Mouse (Mus musculus): ENCODE measurements around the gene Olfr635. TPM values are rescaled to one million over a fixed set of nuclear protein-coding genes. Genes with fewer than 3 reads are reported as not detected.
"Not testable (repeated sequence)": the region's sequence is repeated elsewhere in the genome, so short reads cannot be mapped to it uniquely, and the experiment has no call there.

Olfr635 gene
- total RNA-seq (2021) = under 1 TPM in 1 of 2 experiments, not detected in 1; 0.03 TPM
- long read RNA-seq, experiment 1 = 0 reads
- long read RNA-seq, experiment 2 = 0 reads

DNA sequence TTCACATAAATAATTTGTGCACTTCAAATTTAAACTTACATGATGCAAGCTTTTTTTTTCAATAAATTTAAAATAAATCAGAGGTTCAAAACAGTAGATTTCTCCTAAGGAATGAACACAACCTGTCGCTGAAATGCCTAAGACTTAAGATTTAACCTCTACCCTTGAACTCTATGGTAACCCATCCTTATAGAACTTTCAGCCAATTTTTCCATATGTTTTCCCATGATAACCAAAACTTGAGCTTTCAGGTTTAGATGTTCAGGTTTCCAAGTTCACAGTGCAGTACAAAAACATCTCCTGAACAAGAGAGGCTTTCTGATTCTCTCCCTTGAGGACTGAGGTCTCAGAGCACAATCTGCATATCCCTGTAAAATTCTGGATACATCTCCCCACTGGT lies at the start of gene Olfr635:
Gene Olfr635 (plus strand): TSS at position 301 of the 400 bp plus-strand sequence.
- no peak for DNase-seq (ENCODE audit: low spot score in 2 of 2)

DNA sequence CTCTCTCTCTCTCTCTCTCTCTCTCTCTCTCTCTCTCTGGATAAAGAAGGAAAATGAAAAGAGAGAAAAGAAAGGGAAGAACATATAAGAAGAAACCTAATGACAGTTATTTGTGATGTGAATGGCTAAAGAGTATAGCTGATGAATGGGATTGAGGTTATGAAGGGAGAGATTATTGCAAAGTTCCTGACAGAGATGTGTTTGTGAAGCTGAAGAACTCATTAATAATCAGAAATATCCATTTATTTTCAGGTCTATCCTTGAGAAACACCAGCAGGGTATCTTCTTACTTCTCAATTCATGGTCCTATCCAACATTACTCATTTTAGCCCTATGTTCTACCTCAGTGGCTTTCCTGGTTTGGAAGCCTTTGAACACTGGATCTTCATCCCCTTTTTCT lies 42.4 kb upstream of the Olfr635 start, which contains the start of gene Olfr631:
Gene Olfr631 (plus strand): TSS at position 301 of the 400 bp plus-strand sequence.
- DNase-seq (ENCODE audit: low spot score in 2 of 2) = no peak

DNA sequence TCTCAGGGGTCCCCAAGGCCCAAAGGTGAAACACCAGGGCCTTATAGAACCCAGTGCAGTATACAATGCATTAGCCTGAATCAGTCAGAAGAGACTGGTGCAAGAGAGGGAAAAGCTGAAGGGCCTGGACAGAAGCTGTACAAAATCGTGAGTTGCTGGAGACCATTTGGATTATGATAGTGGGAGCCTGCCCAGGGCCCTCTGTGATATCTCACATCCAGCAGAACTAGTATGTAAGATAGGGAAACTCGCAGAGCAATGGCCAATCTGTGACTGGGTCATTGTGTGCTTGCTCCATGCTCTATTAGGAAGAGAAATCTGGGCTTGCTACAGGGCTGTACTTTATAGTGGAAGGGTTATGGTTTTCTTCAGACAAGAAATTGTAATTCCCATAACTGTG lies 36.7 kb upstream of the Olfr635 start, which contains the start of gene Olfr632:
Gene Olfr632 (plus strand): TSS at position 84 of the 400 bp plus-strand sequence.
- DNase-seq (ENCODE audit: low spot score in 2 of 2) = no peak

DNA sequence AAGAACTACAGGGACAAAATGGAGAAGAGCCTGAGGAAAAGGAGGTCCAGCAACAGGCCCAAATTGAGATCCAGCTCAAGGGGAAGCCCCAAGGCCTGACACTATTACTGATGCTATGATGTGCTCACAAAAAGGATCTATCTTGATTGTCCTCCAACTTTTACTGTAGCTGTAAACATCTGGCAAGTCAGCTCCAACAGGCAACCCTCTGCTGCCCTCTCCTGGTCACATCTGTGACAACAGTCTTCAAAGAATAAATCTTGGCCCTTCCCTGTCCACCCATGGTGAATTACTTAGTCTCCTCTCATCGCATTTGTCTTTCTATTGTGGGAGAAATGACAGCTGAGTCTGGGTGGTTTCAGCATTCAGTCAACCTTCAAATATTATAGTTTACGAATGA lies 28.2 kb upstream of the Olfr635 start:
- peak; percentile 18 to 23 for DNase-seq (ENCODE audit: low spot score in 2 of 2)

DNA sequence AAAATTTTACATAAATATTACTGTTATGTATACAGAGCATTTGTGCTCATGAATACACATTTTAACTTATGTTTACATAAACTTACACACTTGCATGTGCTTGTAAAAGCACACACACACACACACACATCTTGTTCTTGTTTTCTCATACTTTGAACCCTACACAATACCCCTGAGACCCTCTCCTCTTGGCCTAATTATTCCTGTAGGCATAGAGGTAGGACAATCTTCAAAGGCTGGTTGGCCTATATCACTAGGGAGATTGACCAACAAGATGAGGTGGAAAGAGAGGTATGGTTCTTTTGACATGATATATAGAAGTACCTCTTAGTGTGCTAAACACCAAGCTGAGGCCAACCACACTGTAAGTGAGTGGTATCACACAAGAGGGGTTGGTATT lies 26.8 kb upstream of the Olfr635 start, which contains the start of gene Olfr633:
Gene Olfr633 (plus strand): TSS at position 301 of the 400 bp plus-strand sequence.
- no peak for DNase-seq (ENCODE audit: low spot score in 2 of 2)

DNA sequence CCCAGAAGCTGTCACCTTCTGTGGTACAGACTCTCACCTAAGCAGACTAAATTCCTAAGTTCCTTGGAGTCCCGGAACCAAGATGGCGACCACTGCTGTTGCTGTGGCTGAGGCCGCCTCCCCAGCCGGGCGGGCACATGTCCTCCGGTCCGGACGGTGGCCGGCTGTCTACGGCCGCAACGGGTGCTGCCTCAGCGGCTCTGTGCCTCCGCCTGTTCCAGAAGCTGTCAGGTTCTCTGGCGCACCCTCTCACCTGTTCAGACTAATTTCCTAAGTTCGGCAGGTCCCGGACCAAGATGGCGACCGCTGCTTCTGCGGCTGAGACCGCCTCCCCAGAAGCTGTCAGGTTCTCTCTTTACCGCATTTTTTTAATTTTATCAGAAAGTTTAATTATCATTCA lies 4.1 kb upstream of the Olfr635 start:
- not testable (repeated sequence) for DNase-seq (ENCODE audit: low spot score in 2 of 2)

DNA sequence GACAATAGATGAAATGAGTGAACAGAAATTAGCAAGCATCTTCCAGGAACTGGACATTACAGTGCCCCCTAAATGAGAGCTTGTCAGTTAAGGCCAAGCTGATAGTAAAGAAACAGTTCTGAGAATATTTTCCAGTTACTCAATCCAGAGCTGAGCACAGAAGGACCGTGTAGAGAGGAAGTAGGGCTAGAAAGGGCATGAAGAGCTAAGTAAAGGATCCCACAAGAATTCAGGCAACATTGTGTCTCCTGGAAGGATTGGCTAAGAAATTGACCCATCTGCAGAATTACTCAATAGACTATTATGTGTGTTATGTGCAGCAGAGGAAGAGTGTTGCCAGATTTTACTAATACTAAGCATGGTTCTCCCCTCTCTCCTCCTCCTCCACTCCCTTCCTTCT lies 830 bp downstream of the Olfr635 start:
- no peak for DNase-seq (ENCODE audit: low spot score in 2 of 2)

DNA sequence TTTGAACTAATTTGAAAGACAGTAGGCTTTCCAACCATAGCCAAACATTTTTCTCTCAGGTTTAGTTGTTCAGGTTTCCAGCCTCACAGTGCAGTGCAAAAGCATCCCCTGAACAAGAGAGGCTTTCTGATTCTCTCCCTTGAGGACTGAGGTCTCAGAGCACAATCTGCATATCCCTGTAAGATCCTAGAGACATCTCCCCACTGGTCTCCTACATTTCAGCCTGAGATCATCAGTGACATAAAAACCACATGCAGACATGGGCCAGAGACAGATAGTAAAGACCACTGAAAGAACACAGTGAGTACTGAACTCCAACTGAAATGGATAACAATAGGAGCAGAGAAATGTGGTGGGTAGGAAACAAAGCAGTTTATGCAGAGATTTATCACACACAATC lies 27.5 kb downstream of the Olfr635 start, which contains the start of gene Olfr638:
Gene Olfr638 (plus strand): TSS at position 301 of the 400 bp plus-strand sequence.
- DNase-seq (ENCODE audit: low spot score in 2 of 2) = no peak

DNA sequence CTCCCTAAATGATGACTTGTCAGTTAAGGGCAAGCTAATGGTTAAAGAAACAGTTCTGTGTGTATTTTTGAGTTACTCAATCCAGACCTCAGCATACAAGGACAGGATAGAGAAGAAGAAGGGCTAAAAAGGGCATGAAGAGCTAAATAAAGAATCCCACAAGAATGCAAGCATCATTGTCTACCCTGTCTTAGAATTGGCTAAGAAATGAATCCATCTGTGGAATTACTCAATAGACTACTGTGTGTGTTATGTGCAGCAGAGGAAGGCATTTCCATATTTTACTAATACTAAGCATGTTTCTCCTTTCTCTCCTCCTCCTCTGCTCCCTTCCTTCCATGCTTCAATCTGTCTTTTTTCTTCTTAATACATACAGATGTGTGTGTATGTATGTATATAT lies 28.2 kb downstream of the Olfr635 start:
- no peak for DNase-seq (ENCODE audit: low spot score in 2 of 2)

DNA sequence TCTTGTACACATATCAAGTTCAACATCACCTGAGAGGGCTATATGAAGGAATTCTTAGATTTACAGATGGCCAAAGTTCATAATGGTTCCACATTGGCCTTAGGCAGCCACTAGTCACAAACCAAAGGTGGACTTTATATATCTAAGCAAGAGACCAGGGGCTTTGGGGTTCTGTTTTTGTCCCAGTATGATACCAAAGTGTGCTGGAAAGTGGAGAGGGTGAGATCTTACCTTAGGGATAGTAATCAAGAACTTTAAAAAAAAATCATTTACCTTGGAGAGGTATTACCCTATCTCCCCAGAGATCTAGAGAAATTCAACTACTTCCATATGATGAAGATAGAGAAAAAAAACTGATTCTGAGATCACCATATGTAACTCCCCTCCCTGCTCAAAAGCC lies 46.3 kb downstream of the Olfr635 start, which contains the start of gene Olfr639:
Gene Olfr639 (minus strand): TSS at position 101 of the 400 bp plus-strand sequence.
- no peak for DNase-seq (ENCODE audit: low spot score in 2 of 2)

DNA sequence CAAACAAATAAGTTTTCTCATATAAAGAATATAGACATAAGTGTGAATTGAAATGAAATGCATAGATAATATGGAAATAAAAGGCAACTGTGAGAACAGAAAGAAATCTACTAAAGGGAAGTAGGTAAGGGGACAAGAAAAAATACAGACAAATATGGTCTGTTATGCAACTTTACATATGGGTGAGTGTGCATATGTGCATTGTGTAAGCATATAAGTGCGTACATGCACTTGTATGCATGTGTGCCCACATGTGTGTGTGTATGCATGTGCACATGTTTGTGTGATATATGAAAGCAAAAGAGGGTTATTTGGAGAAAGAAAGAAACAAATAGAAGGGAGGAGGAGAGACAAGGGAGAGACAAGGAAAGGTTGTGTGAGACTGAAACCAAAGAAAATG lies 48.0 kb downstream of the Olfr635 start:
- DNase-seq (ENCODE audit: low spot score in 2 of 2) = no peak

DNA sequence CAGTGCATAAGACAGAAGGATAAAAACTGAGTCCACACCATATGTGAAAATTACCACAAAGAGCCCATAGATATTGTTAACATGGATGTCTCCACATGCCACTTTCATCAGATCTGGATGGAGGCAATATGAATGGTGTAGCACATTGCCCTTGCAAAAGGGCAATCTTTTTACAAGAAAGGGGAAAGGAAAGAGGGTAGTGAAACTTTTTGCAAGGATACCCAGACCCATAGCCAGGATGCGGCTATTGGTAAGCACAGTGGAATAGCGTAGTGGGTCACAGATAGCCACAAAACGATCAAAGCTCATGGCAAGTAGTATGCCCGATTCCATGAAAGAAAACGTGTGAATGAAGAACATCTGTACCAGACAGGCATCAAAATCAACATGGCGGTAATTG lies 50.7 kb downstream of the Olfr635 start:
- no peak for DNase-seq (ENCODE audit: low spot score in 2 of 2)

DNA sequence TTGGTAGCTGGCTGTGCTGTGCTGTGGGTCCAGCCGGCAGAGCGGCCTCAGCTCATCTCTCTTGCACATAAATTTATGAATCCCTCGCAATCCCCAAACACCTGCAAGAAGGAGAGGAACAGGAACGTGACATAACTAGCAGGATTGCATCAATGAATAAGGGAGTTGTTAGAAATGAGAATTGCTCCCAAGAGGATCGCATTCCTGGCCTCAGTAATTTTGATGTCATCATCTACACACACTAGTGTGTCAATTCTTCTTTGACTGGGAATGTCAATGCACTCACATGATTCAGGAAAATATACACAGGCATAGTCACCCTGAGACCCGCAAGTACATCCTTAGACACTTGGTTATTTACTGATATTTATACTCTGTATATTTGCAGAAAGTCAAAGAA lies 54.5 kb downstream of the Olfr635 start, which contains the start of gene Olfr640:
Gene Olfr640 (minus strand): TSS at position 101 of the 400 bp plus-strand sequence.
- no peak for DNase-seq (ENCODE audit: low spot score in 2 of 2)

DNA sequence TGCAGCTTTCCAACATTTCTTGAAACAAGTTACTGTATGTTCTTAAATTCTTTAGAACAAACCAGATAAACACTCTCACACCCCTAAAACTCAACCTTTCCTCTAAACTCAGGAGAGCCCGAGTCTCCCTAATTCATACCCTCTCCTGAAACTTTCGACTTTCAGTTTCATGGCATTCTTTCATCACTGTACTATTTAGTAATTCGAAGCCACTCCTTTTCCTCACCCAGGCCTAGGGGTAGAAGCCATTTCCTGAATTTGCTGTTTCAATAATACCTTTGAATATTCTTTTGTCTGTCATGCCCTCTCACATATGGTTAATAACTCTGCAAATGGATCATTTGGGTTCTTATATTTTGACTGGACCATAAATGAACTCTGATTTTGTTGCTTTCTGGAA lies 56.0 kb downstream of the Olfr635 start:
- no peak for DNase-seq (ENCODE audit: low spot score in 2 of 2)

DNA sequence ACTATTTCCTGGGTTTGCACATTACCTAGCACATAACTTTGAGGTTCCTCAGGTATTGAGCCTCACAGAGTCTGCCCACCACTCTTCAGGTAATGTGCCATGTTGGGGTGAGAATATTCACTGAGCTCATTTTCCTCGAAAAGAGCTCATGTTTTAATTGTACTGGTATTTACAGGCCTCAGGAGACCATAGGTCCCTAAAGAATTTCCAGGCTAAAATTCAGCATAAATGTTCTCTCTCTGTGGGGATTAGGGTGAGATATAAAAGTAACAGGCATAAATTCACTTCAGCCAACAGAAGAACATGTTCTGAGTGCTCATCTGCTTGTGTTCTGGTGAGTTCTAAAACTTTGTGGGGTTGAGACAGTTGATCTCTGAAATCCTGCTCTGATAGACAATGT lies 64.2 kb downstream of the Olfr635 start, which contains the start of gene Olfr641:
Gene Olfr641 (plus strand): TSS at position 301 of the 400 bp plus-strand sequence.
- DNase-seq (ENCODE audit: low spot score in 2 of 2) = no peak

Other genes with a start within 250 kb of the Olfr635 start
- gene Olfr628, start 240.8 kb upstream of the Olfr635 start, total RNA-seq (2021) = not detected
- not detected for gene Olfr629, start 226.2 kb upstream of the Olfr635 start, total RNA-seq (2021)
- not detected for gene Olfr630, start 213.8 kb upstream of the Olfr635 start, total RNA-seq (2021)
- not detected for gene Olfr69, start 199.6 kb upstream of the Olfr635 start, total RNA-seq (2021)
- not detected for gene Olfr68, start 191.5 kb upstream of the Olfr635 start, total RNA-seq (2021)
- not detected for gene Olfr67, start 179.3 kb upstream of the Olfr635 start, total RNA-seq (2021)
- gene Hbb-bt, start 157.2 kb upstream of the Olfr635 start, total RNA-seq (2021) = 100 to 1,000 TPM; 185 to 588 TPM
- 1,000 to 10,000 TPM; 1,754 to 4,577 TPM for gene Hbb-bs, start 143.1 kb upstream of the Olfr635 start, total RNA-seq (2021)
- not detected for gene Hbb-bh2, start 130.6 kb upstream of the Olfr635 start, total RNA-seq (2021)
- not detected for gene Hbb-bh1, start 128.0 kb upstream of the Olfr635 start, total RNA-seq (2021)
- gene Hbb-y, start 117.9 kb upstream of the Olfr635 start, total RNA-seq (2021) = not detected
- not detected for gene Olfr66, start 84.9 kb upstream of the Olfr635 start, total RNA-seq (2021)
- not detected for gene Olfr64, start 76.7 kb upstream of the Olfr635 start, total RNA-seq (2021)
- not detected for gene Olfr65, start 67.7 kb upstream of the Olfr635 start, total RNA-seq (2021)
- gene Olfr631, start 42.3 kb upstream of the Olfr635 start, total RNA-seq (2021) = not detected
- not detected for gene Olfr632, start 36.8 kb upstream of the Olfr635 start, total RNA-seq (2021)
- not detected for gene Olfr633, start 26.7 kb upstream of the Olfr635 start, total RNA-seq (2021)
- not detected for gene Olfr638, start 27.6 kb downstream of the Olfr635 start, total RNA-seq (2021)
- gene Olfr639, start 46.2 kb downstream of the Olfr635 start, total RNA-seq (2021) = under 1 TPM in 1 of 2 experiments, not detected in 1; 0.10 TPM
- gene Olfr640, start 54.4 kb downstream of the Olfr635 start, total RNA-seq (2021) = not detected
- not detected for gene Olfr641, start 64.3 kb downstream of the Olfr635 start, total RNA-seq (2021)
- gene Olfr642, start 81.5 kb downstream of the Olfr635 start, total RNA-seq (2021) = not detected
- not detected for gene 4930516K23Rik, start 90.3 kb downstream of the Olfr635 start, total RNA-seq (2021)
- gene Olfr644, start 100.7 kb downstream of the Olfr635 start, total RNA-seq (2021) = not detected
- gene Olfr645, start 114.3 kb downstream of the Olfr635 start, total RNA-seq (2021) = not detected
- not detected for gene Olfr646, start 133.7 kb downstream of the Olfr635 start, total RNA-seq (2021)
- not detected for gene Ubqln5, start 158.7 kb downstream of the Olfr635 start, total RNA-seq (2021)
- gene Olfr643, start 166.3 kb downstream of the Olfr635 start, total RNA-seq (2021) = not detected
- not detected for gene Ubqln3, start 172.1 kb downstream of the Olfr635 start, total RNA-seq (2021)
- gene Ubqlnl, start 179.4 kb downstream of the Olfr635 start, total RNA-seq (2021) = not detected
- not detected for gene Olfm5, start 193.7 kb downstream of the Olfr635 start, total RNA-seq (2021)
- not detected for gene Olfr648, start 212.2 kb downstream of the Olfr635 start, total RNA-seq (2021)
- not detected for gene Olfr649, start 224.8 kb downstream of the Olfr635 start, total RNA-seq (2021)
- gene Trim6, start 247.6 kb downstream of the Olfr635 start, total RNA-seq (2021) = under 1 TPM; 0.29 to 0.46 TPM

Data from adrenal gland, adult 18-20 months (tissue).